Mouse (Mus musculus): ENCODE measurements around the gene Scn9a.

The Scn9a gene

DNA sequence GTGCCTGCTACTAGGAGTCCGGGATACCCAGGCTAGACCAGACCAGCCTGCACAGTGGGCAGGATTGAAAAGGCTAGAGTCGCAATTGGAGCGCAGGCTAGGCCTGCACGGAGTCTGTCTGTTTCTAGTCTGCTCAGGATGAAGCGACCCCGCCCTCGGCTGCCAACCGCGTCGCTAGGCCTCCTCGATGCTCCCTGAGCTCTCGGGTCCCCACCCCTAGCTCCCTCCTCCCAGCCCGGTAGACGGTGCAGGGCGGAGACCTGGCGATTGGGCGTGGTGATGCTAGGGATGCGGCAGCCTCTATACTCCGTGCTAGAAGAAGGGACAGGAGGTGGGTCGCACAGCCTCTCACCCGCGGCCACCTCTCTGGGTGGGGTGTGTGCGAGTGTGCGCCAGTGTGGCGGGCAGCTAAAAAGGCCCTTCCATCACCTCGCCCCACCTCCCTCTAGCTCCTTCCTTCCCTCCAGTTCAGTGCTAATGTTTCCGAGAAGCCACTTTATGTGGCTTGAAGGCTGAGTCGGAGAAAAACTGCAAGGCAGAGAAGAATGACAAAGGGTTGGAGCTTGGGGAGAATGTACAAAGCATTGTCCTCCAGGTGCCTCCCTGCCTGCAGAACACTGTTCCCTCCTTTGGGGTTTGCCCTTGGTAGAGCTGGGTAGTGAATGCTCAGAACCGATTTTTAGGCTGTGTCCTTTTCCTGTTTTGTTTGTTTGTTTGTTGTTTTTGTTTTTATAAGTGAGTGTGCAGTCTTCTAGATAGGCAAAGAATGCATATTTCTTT is at the start of gene Scn9a:
TSS of gene Scn9a (minus strand) at position 383 of the 780 bp plus-strand sequence.
- in situ Hi-C loops (cut with MseI, MboI), result no loop called here

DNA sequence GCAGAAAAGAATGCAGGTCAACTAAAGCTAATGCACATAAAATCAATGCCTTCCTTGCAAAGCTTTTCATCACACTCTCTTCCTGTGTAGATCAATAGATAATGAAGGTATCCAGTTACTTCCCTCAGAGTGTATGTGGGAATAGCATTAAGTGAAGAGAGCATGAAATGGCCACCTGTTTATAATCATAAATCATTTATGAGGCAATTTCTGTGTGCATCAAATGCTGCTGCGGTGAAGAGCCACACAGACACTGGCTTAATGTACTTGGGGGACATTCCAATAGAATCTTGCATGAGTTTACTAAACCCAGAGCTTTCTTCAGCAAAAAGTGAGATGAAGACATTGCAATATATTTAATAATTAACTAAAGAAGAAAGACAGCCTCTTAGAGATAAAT is 27.2 kb upstream of the Scn9a start:
- in situ Hi-C loops (cut with MseI, MboI), result no loop called here

DNA sequence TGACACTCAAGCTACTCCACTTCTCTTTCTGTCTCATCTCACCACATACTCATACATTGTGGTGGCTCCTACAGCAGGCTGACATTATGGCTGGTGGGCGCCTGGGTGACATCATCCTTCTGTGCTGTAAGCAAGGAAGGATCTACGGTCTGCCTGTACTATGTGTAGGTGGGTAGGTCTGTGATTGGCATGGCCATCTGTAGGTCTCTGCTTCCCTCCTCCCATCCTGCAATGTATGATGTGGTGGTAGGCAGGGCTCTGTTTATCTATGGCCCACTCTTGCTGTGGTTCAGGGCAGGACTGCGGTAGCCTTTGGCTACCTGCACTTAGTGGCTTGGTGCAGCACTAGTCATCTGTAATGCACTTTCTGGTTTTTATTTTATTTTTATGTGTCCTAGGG is 21.7 kb upstream of the Scn9a start:
- in situ Hi-C loops (cut with MseI, MboI), result no loop called here

DNA sequence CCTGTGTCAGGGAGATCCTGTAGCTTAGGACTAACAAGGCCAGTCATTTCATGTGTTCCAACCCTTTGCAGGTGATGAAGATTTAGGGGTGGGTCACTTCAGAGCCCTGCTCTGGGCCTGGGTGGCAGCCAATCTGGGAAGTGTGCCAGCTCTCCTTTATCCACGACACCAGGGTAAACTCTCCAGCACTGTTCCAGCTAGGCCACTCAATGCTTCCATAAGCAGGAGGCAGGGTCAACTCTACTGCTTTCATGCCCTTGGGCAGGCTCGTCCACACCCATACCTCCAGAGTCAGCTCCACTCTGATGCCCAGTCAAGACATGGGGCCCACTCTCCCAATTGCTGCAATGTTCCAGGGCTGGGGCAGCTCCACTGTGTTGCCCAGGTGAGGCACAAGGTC is 20.7 kb upstream of the Scn9a start:
- in situ Hi-C loops (cut with MseI, MboI), result no loop called here

DNA sequence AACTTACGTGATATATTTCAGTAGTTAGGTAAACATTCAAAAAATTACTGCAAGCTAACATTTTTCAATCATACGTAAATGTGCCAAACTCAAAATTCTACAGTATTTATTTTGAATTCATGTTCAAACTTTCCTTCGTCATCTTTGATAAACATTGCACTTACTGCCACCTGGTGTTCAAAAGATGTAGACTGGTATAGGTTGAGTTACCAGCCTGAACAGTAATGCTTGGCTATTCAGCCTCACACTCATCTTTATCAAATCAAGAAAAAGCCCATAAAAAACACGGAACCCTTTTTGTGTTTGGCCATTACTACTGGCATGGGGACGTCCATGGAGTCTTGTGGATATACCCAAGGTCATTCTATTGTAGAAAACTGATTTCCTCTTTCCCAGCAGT is 9.6 kb upstream of the Scn9a start:
- in situ Hi-C loops (cut with MseI, MboI), result loop anchor here in 1 of 2 experiments (10.0 kb wide), 1 partner anchor 170 kb away; no protein-coding TSS in a partner anchor

DNA sequence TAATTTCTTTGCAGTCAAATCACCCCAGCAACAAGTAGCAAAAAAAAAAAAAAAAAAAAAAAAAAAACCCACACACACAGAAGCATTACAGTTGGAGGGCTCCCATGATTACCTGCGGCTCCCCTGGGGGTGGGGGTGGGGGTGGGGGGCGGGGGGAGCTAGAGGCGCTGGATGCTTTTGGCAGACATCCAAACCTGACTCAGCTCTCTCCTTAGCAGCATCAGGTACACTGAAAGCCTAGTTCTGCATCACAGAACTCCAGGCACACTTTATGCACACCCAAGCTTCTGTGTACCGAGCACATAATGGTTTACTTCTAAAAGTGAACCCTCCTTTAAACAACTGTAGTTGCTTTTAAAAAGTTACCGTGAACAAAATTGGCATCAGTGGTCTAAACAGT is 2.0 kb downstream of the Scn9a start:
- in situ Hi-C loops (cut with MseI, MboI), result no loop called here

DNA sequence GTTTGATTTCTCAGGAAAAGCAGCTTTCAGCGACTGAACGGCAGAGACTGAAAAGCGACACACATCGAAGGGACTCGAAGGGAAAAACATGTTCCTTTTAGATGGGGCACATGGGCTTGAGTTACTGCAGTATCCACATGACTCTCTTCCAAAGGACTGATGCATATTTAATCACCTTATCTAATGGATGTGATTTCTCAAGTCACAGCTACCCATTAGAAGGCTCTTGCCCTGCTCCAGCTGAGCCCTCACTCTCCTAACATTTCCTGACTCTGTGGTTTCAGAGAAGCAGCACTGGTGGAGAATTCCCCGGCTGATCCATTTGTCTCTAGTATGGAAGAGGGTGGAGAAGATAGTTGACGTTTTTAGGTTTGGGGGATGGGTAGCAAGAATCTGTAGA is 23.7 kb downstream of the Scn9a start:
- in situ Hi-C loops (cut with MseI, MboI), result no loop called here

DNA sequence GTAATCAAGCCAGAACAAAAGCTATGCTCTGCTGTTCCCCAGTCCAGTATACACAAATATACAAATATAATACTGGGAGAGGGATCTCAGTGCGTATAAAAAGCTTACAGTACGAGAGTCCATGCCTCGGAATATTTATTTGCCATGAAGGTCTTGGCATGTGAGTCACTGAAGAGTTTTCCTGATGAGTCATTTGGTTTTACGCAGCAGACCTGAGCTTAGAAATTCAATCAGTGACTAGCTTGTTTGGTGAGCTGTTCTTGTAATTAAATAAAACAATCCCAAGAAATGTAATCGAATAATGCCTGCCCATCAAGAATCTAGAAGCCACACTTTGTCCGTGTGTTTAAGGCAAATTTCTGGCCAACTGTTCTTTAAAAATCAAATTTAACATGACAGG is 37.4 kb downstream of the Scn9a start:
- in situ Hi-C loops (cut with MseI, MboI), result no loop called here

DNA sequence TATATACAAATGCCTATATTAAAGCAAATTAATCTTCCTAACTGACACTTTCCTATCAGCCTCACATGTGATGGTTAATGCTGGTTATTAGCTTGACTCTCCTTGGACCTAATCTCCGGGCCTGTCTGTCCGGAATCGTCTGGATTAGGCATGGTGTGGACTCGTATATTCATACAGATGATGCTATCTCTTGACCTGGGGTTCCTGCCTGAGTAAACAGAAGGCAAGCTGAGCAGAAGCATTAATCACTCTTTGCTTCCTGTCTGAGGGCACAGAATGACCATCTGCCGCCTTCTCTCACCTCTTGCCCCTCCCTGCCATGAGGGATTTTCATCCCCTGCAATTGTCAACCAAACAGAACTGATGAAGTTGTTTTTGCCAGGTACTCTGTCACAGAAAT is 38.6 kb downstream of the Scn9a start:
- in situ Hi-C loops (cut with MseI, MboI), result no loop called here

DNA sequence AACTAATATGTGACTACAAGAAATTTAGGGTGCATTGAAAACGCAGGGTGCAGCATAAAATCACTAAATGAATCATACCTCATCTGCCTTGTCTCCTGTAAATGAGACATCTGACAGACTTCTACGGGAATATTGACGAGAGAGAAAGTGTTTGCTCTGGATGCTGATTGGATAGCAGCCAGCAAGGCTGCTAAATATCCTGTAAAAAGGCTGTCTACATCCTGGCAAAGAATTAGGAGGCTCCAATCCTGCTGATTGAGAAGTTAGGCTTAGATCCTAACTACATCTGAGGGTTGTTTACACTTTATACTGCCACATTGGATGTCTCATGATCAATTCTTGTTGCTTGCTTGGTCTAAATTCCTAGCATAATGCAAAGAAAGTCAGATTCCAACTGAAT is 44.6 kb downstream of the Scn9a start:
- in situ Hi-C loops (cut with MseI, MboI), result no loop called here

DNA sequence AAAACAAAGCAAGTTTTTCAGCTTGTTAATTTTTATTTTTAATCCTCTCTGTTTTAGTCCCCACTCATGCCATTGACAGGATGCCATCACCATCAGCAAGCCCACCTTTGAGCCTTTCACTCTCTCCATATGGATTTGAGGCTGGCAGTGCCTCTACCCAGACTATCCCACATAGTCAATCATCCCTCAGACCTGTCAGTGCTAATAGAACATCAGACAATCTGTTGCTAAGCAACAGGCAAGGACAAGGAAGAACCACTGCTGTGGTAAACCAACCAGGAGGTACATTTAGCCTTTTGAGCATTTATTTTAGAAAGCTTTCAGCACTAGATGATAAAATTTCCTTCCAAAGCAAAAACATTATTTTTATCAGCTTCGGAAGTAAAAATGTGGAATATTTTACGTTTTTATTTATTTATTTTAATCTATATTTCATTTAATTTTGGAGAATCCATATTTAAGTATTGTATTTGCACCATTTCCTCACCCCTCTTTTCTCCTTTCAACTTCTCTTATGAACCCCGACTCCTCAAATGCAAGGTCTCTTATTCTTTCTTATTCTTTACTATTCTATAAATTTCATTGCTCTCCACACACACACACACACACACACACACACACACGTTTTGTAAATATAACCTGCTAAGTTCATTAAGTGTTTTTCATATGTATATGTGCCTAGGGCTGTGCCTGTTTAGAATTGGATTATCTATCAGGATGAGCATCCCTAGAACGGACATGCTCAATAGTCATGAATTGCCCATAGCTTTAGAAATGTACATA is 54.5 kb downstream of the Scn9a start:
- in situ Hi-C loops (cut with MseI, MboI), result no loop called here

DNA sequence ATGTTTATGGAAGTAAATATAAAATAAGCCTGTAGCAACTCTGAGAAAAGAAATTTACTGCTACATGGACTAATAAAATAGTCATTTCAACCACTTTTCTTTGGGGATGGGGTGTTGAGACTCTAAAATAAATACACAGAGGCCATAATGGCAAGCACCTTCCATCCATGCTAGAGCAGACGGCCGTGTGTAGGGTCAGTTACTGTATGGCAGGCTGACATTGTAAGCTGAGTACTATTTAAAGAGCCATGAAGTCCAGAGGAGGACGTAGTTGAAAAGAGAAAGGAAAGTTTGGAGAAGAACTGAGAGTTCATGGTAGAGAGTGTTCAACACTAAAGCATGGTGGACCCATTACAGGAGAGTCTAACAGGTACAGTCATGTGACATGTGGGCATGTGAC is 86.5 kb downstream of the Scn9a start:
- in situ Hi-C loops (cut with MseI, MboI), result no loop called here

DNA sequence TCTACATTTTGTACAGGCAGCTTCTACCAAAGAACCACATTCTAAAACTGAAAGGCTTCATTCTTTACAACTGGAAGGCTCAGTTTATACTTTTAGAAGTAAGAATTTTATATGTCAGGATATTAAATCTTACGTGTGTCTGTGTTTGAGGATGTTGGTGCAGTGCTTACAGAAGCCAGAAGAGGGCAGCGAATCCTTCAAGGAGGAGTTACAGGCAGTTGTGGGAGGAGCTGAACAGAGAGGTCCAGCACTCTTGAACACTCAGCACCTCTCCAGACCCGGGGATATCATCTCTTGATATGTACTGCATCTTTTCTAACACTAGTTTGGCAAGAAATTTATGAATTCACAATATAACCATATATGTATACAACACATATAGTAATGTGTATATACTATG is 114.8 kb downstream of the Scn9a start:
- in situ Hi-C loops (cut with MseI, MboI), result no loop called here

DNA sequence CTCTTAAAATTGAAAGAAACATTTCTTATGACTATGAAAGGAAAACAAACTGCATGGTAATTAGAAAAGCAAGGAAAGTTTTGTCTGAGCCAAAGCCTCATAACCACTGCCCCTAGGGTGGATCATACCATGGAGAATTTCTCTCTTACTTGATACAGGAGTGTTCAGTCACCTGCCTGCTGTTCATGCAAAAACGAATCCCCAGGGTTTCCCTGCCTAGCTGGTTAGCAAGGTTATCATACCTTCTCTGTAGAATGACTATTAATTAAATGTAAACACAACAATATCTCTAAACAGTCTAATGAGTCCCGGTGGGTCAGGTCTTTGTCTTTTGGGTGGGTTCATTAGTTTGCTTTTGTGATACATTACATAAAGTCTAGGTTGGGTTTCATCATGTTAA is 123.3 kb downstream of the Scn9a start:
- in situ Hi-C loops (cut with MseI, MboI), result no loop called here

DNA sequence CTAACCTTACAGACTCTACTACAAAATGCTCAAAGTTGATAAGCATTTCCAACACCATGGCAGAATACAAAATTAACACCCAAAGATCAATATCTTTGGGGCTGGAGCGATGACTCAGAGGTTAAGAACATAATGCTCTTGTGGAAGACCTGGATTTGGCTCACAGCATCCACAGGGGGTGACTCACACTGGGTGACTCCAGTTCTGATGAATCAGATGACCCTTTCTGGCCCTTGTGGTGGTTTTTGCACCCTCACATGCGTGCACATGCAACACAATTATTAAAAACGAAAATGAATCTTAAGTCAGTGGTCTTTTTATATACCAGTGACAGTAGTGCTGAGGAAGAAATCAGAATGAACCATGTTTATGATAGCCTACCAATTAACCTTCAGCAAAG is 126.7 kb downstream of the Scn9a start:
- in situ Hi-C loops (cut with MseI, MboI), result no loop called here

DNA sequence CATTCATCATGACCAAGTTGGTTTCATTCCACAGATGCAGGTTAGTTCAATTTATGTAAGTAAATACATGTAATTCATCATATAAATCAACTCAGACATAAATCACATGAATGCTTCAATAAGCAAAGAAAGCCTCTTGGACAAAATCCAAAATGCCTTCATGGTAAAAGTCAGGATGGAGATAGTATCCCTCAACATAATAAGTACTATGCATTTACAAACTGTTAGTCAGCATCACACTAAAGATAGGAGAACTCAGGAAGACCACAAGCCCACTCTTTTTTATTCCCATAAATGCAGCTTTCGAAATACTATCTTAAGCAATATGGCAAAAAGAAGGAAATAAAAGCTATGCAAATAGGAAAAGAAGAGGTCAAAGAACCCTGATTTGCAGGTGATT is 127.1 kb downstream of the Scn9a start:
- in situ Hi-C loops (cut with MseI, MboI), result no loop called here

DNA sequence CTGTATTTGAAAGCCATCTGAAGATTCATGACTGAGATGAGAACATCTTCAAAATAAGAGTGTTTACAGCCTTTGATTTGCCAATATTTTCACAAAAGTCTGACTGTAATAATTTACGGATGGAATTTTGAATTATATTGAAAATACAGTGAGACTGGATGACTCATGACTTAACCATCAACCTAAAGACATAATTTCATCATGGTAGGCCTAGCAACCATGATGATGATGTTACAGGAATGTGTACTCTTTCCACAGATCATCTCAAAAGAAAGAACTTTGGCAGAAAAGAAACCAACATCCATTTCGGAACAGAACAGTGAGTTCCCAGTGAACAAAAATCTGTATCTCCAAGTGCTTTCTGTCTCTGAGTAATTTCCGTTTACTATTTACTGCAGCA is 132.6 kb downstream of the Scn9a start:
- in situ Hi-C loops (cut with MseI, MboI), result no loop called here

DNA sequence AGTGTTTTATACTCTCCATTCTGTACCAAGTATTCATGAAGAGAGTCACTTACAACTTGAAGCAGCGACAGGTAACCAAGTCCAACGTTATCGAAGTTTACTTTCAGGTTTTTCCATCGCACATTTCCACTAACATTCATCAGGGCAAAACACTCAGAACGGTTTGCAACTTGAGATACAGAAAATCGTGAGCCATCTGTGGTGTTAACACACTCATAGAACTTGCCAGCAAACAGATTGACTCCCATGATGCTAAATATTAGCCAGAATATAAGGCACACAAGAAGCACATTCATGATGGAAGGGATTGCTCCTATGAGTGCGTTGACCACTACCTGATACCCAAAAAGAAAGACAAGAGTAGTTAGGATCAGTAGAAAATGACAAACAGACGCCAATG is 140.2 kb downstream of the Scn9a start:
- in situ Hi-C loops (cut with MseI, MboI), result no loop called here

DNA sequence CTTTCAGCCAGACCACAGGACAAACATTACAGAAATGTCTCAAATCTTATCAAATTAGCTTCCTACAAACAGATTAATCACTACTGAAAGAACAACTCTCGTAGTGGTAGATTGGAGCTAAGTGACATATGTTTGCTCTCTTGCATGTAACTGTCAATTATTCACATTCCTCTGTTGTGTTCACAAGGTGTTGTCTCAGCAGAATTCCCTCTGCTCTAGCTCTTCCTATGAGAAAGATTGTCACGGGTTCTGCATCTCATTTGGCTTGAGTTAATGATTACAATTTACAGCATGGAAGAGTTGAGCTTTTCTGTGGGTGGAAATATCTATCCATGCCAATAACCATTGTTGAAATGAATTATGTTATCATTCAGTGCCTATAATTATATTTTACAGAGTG is 156.4 kb downstream of the Scn9a start:
- in situ Hi-C loops (cut with MseI, MboI), result loop anchor here in 1 of 2 experiments (10.0 kb wide), 1 partner anchor 166 kb away; no protein-coding TSS in a partner anchor

DNA sequence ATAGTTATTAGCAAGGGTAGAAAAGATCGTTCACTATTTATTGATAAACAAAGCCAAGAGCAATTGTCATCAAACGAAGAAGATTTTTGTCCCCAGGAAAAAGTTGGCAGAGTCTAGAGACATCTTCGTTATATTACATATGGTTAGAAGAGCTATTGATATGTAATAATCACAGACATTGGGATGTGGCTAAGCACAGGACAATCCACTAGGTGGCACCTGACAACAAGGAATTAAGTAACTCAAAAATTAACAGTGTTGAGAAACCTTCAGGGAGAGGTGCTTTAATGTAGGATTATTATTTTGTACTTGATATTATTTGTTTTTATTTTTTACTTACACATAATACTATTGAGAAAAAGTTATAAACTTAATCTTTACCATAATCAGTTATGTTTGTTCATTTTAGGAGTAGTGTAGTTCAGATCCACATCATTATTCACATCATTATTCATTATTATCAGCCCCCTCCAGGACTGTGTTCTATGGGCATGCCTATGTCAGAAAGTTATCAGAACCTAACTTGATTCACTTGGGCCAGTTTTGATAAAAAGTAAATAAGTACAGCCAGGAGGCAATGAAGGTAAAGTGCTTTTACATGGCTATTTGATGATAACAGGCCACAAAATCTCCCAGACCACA is 161.5 kb downstream of the Scn9a start:
- in situ Hi-C loops (cut with MseI, MboI), result loop anchor here in 1 of 2 experiments (10.0 kb wide), 1 partner anchor 171 kb away; no protein-coding TSS in a partner anchor

DNA sequence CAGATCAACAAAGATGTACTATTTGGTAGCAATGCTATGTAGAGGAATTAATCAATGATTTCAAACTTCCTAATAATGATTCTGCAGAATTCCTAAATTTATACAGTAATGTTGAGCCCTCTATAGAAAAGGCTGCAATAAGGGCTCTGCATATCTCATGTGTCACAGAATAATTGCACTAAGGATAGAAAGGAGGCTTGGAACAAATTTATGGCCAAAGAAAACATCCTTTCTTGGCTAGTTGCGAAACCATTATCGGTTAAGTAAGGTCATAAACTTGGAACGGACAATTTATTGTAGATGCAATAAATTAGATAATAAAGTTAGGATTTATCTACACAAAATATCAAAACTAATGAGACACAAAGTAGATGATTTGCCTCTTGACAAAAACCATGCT is 169.3 kb downstream of the Scn9a start:
- in situ Hi-C loops (cut with MseI, MboI), result no loop called here

DNA sequence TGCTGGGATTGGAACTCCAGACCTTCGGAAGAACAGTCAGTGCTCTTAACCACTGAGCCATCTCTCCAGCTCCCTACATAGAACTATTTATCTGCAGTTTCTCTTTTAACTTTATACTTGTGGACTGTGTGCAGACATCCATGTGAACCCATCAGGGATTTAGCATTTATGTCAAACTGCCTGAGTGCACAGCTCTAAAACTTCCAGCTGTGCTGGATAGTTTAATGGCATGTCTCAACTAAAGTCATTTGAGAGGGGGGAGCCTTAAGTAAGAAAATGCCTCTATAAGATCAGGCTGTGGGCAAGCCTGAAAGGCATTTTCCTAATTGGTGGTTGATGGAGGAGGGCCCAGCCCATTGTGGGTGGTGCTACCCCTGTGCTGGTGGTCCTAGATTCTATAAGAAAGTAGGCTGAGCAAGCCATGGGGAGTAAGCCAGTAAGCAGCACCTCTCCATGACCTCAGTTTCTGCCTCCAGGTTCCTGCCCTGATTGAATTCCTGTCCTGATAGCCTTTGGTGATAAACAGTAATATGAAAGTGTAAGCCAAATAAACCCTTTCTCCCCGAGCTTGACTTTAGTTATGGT is 169.8 kb downstream of the Scn9a start:
- in situ Hi-C loops (cut with MseI, MboI), result no loop called here
